In genomic region chr2:33037429-33037828, GRCm38 (mm10) we compare ENCODE assay signal across 12 mouse cellular contexts. TPM values are rescaled to one million over a fixed set of nuclear protein-coding genes. Genes with fewer than 3 reads are reported as not detected.
A peak's percentile ranks its signal among the peaks of the same experiment; 100 is the strongest.
DNase-seq lines count a peak whose midpoint lies in the region; ATAC-seq and TF ChIP-seq lines count a peak whose summit lies in the region.
"Had no signal": no experiment of that assay in that cellular context is flagged by ENCODE, and none has a peak within 500 bp of the region (broad histone marks: within the 10 kb centered on the region; RNA-seq: fewer than 3 reads in every experiment).

No protein-coding gene starts in this region.

- peaks cover 7% of the 10 kb centered on the region; the same call in 1 of the 2 replicates for H3K36me3 ChIP-seq in midbrain, postnatal 0 days (ENCODE audit: insufficient read depth, low read length)
- no peaks in the 10 kb centered on the region for H3K36me3 ChIP-seq in midbrain, embryonic 10.5 days
- no peaks in the 10 kb centered on the region for H3K36me3 ChIP-seq in kidney, embryonic 16.5 days (ENCODE audit: insufficient read depth, low read length)
- H3K36me3 ChIP-seq in liver, embryonic 11.5 days (ENCODE audit: control insufficient read depth, insufficient read depth, low read length), result no peaks in the 10 kb centered on the region
- H3K36me3 ChIP-seq: embryonic facial prominence, embryonic 12.5 days; limb, embryonic 15.5 days had no signal

- H3K27me3 ChIP-seq in midbrain, postnatal 0 days (ENCODE audit: insufficient read depth, low read length), result no peaks in the 10 kb centered on the region
- no peaks in the 10 kb centered on the region for H3K27me3 ChIP-seq in midbrain, embryonic 10.5 days (ENCODE audit: low read depth, poor library complexity, severe bottlenecking)
- no peaks in the 10 kb centered on the region for H3K27me3 ChIP-seq in kidney, embryonic 16.5 days (ENCODE audit: insufficient read depth, low read length)
- H3K27me3 ChIP-seq in liver, embryonic 11.5 days (replicated peaks; ENCODE audit: control insufficient read depth, insufficient read depth, low read length), result no peaks in the 10 kb centered on the region
- H3K27me3 ChIP-seq: embryonic facial prominence, embryonic 12.5 days; limb, embryonic 15.5 days had no signal

- WGBS in midbrain, postnatal 0 days, result 55% methylated on average over 1 of the region's 1 CpGs
- WGBS in midbrain, embryonic 10.5 days, result 86% methylated on average over 1 of the region's 1 CpGs
- WGBS in kidney, embryonic 16.5 days, result 68% methylated on average over 1 of the region's 1 CpGs
- 69% methylated on average over 1 of the region's 1 CpGs for WGBS in liver, embryonic 11.5 days

- TF ChIP-seq CTCF in midbrain, postnatal 0 days (IDR thresholded peaks at IDR 0.05), result no peak

- H3K27ac ChIP-seq in midbrain, postnatal 0 days (ENCODE audit: low read depth, low read length), result no peak overlapping the region
- no peak overlapping the region for H3K27ac ChIP-seq in midbrain, embryonic 10.5 days (replicated peaks)
- H3K27ac ChIP-seq in kidney, embryonic 16.5 days (ENCODE audit: low read length), result no peak overlapping the region
- no peak overlapping the region for H3K27ac ChIP-seq in liver, embryonic 11.5 days (ENCODE audit: low read depth, low read length)
- H3K27ac ChIP-seq: embryonic facial prominence, embryonic 12.5 days; limb, embryonic 15.5 days had no signal

- no peak overlapping the region for H3K4me3 ChIP-seq in midbrain, postnatal 0 days (ENCODE audit: low read depth, low read length)
- no peak overlapping the region for H3K4me3 ChIP-seq in midbrain, embryonic 10.5 days
- H3K4me3 ChIP-seq in kidney, embryonic 16.5 days (ENCODE audit: low read length), result no peak overlapping the region
- no peak overlapping the region for H3K4me3 ChIP-seq in liver, embryonic 11.5 days (ENCODE audit: low read depth, low read length)
- H3K4me3 ChIP-seq: embryonic facial prominence, embryonic 12.5 days; limb, embryonic 15.5 days had no signal

- peak; percentile 14 for DNase-seq in adrenal gland, postnatal 14 days
- DNase-seq in adrenal gland, postnatal 36 days, result no peak
- DNase-seq in midbrain, postnatal 0 days (ENCODE audit: low spot score), result peak; percentile 85
- no peak for DNase-seq in midbrain, embryonic 10.5 days (ENCODE audit: low spot score)
- peak; percentile 56 to 78 for DNase-seq in left cerebral cortex, adult 9 months (ENCODE audit: low spot score in 2 of 2)
- DNase-seq in urinary bladder, postnatal 10 days (ENCODE audit: low spot score), result no peak
- DNase-seq in liver, embryonic 11.5 days (ENCODE audit: low spot score), result no peak
- DNase-seq: kidney, adult 11 months had no signal

- 0 out of 2 replicates have a peak, but pooled peaks have one; percentile 44 for ATAC-seq in midbrain, postnatal 0 days (ENCODE audit: low FRiP score)
- no peak for ATAC-seq in kidney, embryonic 16.5 days (ENCODE audit: low FRiP score, low TSS enrichment)
- no peak for ATAC-seq in liver, embryonic 11.5 days (replicated peaks; ENCODE audit: low FRiP score)
- ATAC-seq: lung, postnatal 0 days had no signal

- H3K9ac ChIP-seq in midbrain, postnatal 0 days (replicated peaks; ENCODE audit: low read length, poor library complexity, severe bottlenecking), result no peak overlapping the region
- H3K9ac ChIP-seq in kidney, embryonic 16.5 days (replicated peaks; ENCODE audit: low read length), result no peak overlapping the region
- no peak overlapping the region for H3K9ac ChIP-seq in liver, embryonic 11.5 days (ENCODE audit: low read depth, low read length)
- H3K9ac ChIP-seq: embryonic facial prominence, embryonic 12.5 days; limb, embryonic 15.5 days had no signal

- H3K4me1 ChIP-seq in midbrain, postnatal 0 days (ENCODE audit: insufficient read depth, low read length), result no peaks in the 10 kb centered on the region
- no peaks in the 10 kb centered on the region for H3K4me1 ChIP-seq in midbrain, embryonic 10.5 days
- no peaks in the 10 kb centered on the region for H3K4me1 ChIP-seq in kidney, embryonic 16.5 days (ENCODE audit: insufficient read depth, low read length)
- 0 out of 2 replicates have a peak, but pooled peaks cover 2% of the 10 kb centered on the region for H3K4me1 ChIP-seq in liver, embryonic 11.5 days (replicated peaks; ENCODE audit: control insufficient read depth, insufficient read depth, low read length)
- H3K4me1 ChIP-seq: embryonic facial prominence, embryonic 12.5 days; limb, embryonic 15.5 days had no signal

- no peaks in the 10 kb centered on the region for H3K9me3 ChIP-seq in midbrain, postnatal 0 days (ENCODE audit: low read length)
- H3K9me3 ChIP-seq in midbrain, embryonic 10.5 days (replicated peaks), result no peaks in the 10 kb centered on the region
- no peaks in the 10 kb centered on the region for H3K9me3 ChIP-seq in kidney, embryonic 16.5 days (ENCODE audit: low read length)
- no peaks in the 10 kb centered on the region for H3K9me3 ChIP-seq in liver, embryonic 11.5 days (ENCODE audit: control insufficient read depth, low read length)
- H3K9me3 ChIP-seq: embryonic facial prominence, embryonic 12.5 days; limb, embryonic 15.5 days had no signal

- no peak overlapping the region for H3K4me2 ChIP-seq in midbrain, postnatal 0 days (ENCODE audit: low read depth, low read length, poor library complexity, severe bottlenecking)
- H3K4me2 ChIP-seq in kidney, embryonic 16.5 days (replicated peaks; ENCODE audit: low read depth, low read length), result no peak overlapping the region
- H3K4me2 ChIP-seq in liver, embryonic 11.5 days, result no peak overlapping the region
- H3K4me2 ChIP-seq: embryonic facial prominence, embryonic 12.5 days; limb, embryonic 15.5 days had no signal

RNA-seq across cellular contexts. Expression of gene Slc2a8, which starts 55.5 kb away (rescaled TPM):
- total RNA-seq in adrenal gland, postnatal 14 days (2021), result 18.3 and 20.8 TPM in 2 replicates
- total RNA-seq in adrenal gland, postnatal 36 days (2021), result 10 to 100 TPM; 18.8 to 19.4 TPM
- total RNA-seq in midbrain, postnatal 0 days (2014; rRNA removed), result 34.6 and 36.0 TPM in 2 replicates
- polyA plus RNA-seq in midbrain, postnatal 0 days (2015; fragmentation: Nextera tagmentation; extraction: Ambion mirVana), result 30.7 and 34.8 TPM in 2 replicates
- 19.5 and 23.3 TPM in 2 replicates for polyA plus RNA-seq in midbrain, embryonic 10.5 days (2016; fragmentation: Nextera tagmentation; extraction: Ambion mirVana)
- 36.9 and 39.2 TPM in 2 replicates for polyA plus RNA-seq in kidney, embryonic 16.5 days (2015; fragmentation: Nextera tagmentation; extraction: Ambion mirVana)
- polyA plus RNA-seq in liver, embryonic 11.5 days (2014; fragmentation: Nextera tagmentation; extraction: Ambion mirVana), result 15.0 TPM in 2 replicates

Comparison
In these comparisons a context has a peak if more than half of its experiments do, and no peak if none do; other contexts are left out.
1. DNase-seq: peak in adrenal gland, postnatal 14 days (single experiment), midbrain, postnatal 0 days (single experiment) and left cerebral cortex, adult 9 months (2 of 2); none in adrenal gland, postnatal 36 days (0 of 2), midbrain, embryonic 10.5 days (single experiment), urinary bladder, postnatal 10 days (single experiment) and liver, embryonic 11.5 days (single experiment).